21 mouse cellular contexts compared by ENCODE assay signal in genomic region chr12:80069040-80069439, GRCm38 (mm10). TPM values are rescaled to one million over a fixed set of nuclear protein-coding genes. Genes with fewer than 3 reads are reported as not detected.
A peak's percentile ranks its signal among the peaks of the same experiment; 100 is the strongest.
DNase-seq lines count a peak whose midpoint lies in the region; ATAC-seq and TF ChIP-seq lines count a peak whose summit lies in the region.
"Had no signal": no experiment of that assay in that cellular context is flagged by ENCODE, and none has a peak within 500 bp of the region (broad histone marks: within the 10 kb centered on the region; RNA-seq: fewer than 3 reads in every experiment).

No protein-coding gene starts in this region.

- peak; percentile 57 to 66 for DNase-seq in spleen, adult 2 months (ENCODE audit: low read depth in 1 of 2, low spot score in 2 of 2)
- DNase-seq in spleen, postnatal 4 days (ENCODE audit: low spot score in 2 of 2): no peak
- no peak for DNase-seq in MEL (ENCODE audit: low read depth, low spot score)
- no peak for DNase-seq in c-Kit-positive CD71-positive TER-119-positive erythroid progenitor cells, embryonic 14.5 days (ENCODE audit: low spot score)
- no peak for DNase-seq in adrenal gland, postnatal 14 days
- DNase-seq: cerebellum, adult 9-11 months; embryo, embryonic 11 days; gastrocnemius, postnatal 10 days; heart, postnatal 4 days; kidney, adult 2 months; kidney, postnatal 10 days; lung, adult 2 months had no signal

- TF ChIP-seq EP300 in MEL (IDR thresholded peaks at IDR 0.05; ENCODE audit: low read depth in 1 of 2, low read length in 2 of 2): no peak

- no peak for TF ChIP-seq CTCF in spleen, adult 2 months (IDR thresholded peaks at IDR 0.05; ENCODE audit: extremely low read depth, insufficient read depth, insufficient read length, insufficient replicate concordance)
- TF ChIP-seq CTCF in MEL (IDR thresholded peaks at IDR 0.05 in 2 of 3, conservative IDR thresholded peaks at IDR 0.05 in 1 of 3; ENCODE audit: control insufficient read depth in 1 of 3, insufficient read depth in 1 of 3, low read depth in 2 of 3, low read length in 3 of 3, poor library complexity in 1 of 3, severe bottlenecking in 1 of 3): no peak

- no peak for TF ChIP-seq RAD21 in MEL (IDR thresholded peaks at IDR 0.05; ENCODE audit: low read depth, low read length)

- ATAC-seq in inflammation-experienced regulatory T-cells, adult 6 months: peak; percentile 81
- peak; percentile 15; the same call in 1 of the 2 replicates for ATAC-seq in neutrophil, adult 5-6 weeks (ENCODE audit: extremely low read depth, insufficient number of reproducible peaks, low FRiP score, poor library complexity, severe bottlenecking)
- no peak for ATAC-seq in forebrain, embryonic 15.5 days (replicated peaks)
- ATAC-seq: hindbrain, postnatal 0 days; liver, embryonic 12.5 days had no signal

- no peak overlapping the region for H3K9ac ChIP-seq in MEL (ENCODE audit: control insufficient read depth, low read depth, low read length, poor library complexity, severe bottlenecking)
- no peak overlapping the region for H3K9ac ChIP-seq in forebrain, embryonic 15.5 days (replicated peaks)
- H3K9ac ChIP-seq: embryonic facial prominence, embryonic 15.5 days; heart, embryonic 15.5 days; limb, embryonic 12.5 days; liver, embryonic 12.5 days; neural tube, embryonic 13.5 days had no signal

- H3K4me3 ChIP-seq in spleen, adult 2 months (ENCODE audit: extremely low read depth, insufficient read depth, insufficient read length): no peak overlapping the region
- no peak overlapping the region for H3K4me3 ChIP-seq in MEL (ENCODE audit: control insufficient read depth in 1 of 2, insufficient read depth in 1 of 2, low read depth in 2 of 2, low read length in 2 of 2)
- no peak overlapping the region for H3K4me3 ChIP-seq in forebrain, embryonic 15.5 days
- H3K4me3 ChIP-seq: embryonic facial prominence, embryonic 15.5 days; heart, embryonic 15.5 days; limb, embryonic 12.5 days; liver, embryonic 12.5 days; neural tube, embryonic 13.5 days had no signal

- H3K4me2 ChIP-seq in forebrain, embryonic 15.5 days (replicated peaks): no peak overlapping the region
- H3K4me2 ChIP-seq: embryonic facial prominence, embryonic 15.5 days; heart, embryonic 15.5 days; limb, embryonic 12.5 days; liver, embryonic 12.5 days; neural tube, embryonic 13.5 days had no signal

- no peak for TF ChIP-seq POLR2A in spleen, adult 2 months (IDR thresholded peaks at IDR 0.05; ENCODE audit: low read depth, low read length)
- no peak for TF ChIP-seq POLR2A in MEL (IDR thresholded peaks at IDR 0.05; ENCODE audit: control insufficient read depth in 1 of 2, insufficient read depth in 1 of 2, low read depth in 1 of 2, low read length in 2 of 2, poor library complexity in 1 of 2)

- peak overlapping the region; percentile 16; the same call in 1 of the 2 replicates for H3K27ac ChIP-seq in spleen, adult 2 months (ENCODE audit: insufficient read depth, low read length)
- H3K27ac ChIP-seq in MEL (ENCODE audit: control insufficient read depth, low read depth, low read length): no peak overlapping the region
- no peak overlapping the region for H3K27ac ChIP-seq in forebrain, embryonic 15.5 days (replicated peaks)
- H3K27ac ChIP-seq: embryonic facial prominence, embryonic 15.5 days; heart, embryonic 15.5 days; hindbrain, postnatal 0 days; limb, embryonic 12.5 days; liver, embryonic 12.5 days; neural tube, embryonic 13.5 days had no signal

- 25% methylated on average over 3 of the region's 3 CpGs for WGBS in spleen, adult 2 months
- 76% methylated on average over 3 of the region's 3 CpGs for WGBS in forebrain, embryonic 15.5 days

- H3K9me3 ChIP-seq in MEL (replicated peaks; ENCODE audit: insufficient read depth, low read length): no peaks in the 10 kb centered on the region
- no peaks in the 10 kb centered on the region for H3K9me3 ChIP-seq in forebrain, embryonic 15.5 days
- H3K9me3 ChIP-seq: embryonic facial prominence, embryonic 15.5 days; heart, embryonic 15.5 days; limb, embryonic 12.5 days; liver, embryonic 12.5 days; neural tube, embryonic 13.5 days had no signal

- H3K79me2 ChIP-seq in MEL (ENCODE audit: control insufficient read depth, insufficient read depth, low read length, poor library complexity): no peaks in the 10 kb centered on the region

- no peaks in the 10 kb centered on the region for H3K36me3 ChIP-seq in spleen, adult 2 months (ENCODE audit: control insufficient read depth, insufficient read depth, low read length)
- H3K36me3 ChIP-seq in MEL (ENCODE audit: control insufficient read depth in 1 of 2, insufficient read depth in 2 of 2, low read length in 2 of 2): no peaks in the 10 kb centered on the region; a peak in 1 of 4 replicates
- H3K36me3 ChIP-seq in forebrain, embryonic 15.5 days: no peaks in the 10 kb centered on the region
- H3K36me3 ChIP-seq: embryonic facial prominence, embryonic 15.5 days; heart, embryonic 15.5 days; limb, embryonic 12.5 days; liver, embryonic 12.5 days; neural tube, embryonic 13.5 days had no signal

- H3K27me3 ChIP-seq in spleen, adult 2 months (ENCODE audit: control insufficient read depth, insufficient read depth, low read length): no peaks in the 10 kb centered on the region
- peaks cover 0 to 2% of the 10 kb centered on the region in 2 experiments; a peak in 2 of 4 replicates for H3K27me3 ChIP-seq in MEL (ENCODE audit: control insufficient read depth in 1 of 2, insufficient read depth in 2 of 2, low read length in 2 of 2)
- H3K27me3 ChIP-seq in forebrain, embryonic 15.5 days: no peaks in the 10 kb centered on the region
- H3K27me3 ChIP-seq: embryonic facial prominence, embryonic 15.5 days; heart, embryonic 15.5 days; limb, embryonic 12.5 days; neural tube, embryonic 13.5 days had no signal

- H3K4me1 ChIP-seq in spleen, adult 2 months (ENCODE audit: control insufficient read depth, insufficient read depth, insufficient read length): peaks cover 36% of the 10 kb centered on the region; the same call in 1 of the 2 replicates
- H3K4me1 ChIP-seq in MEL (ENCODE audit: control insufficient read depth in 1 of 2, insufficient read depth in 2 of 2, low read length in 2 of 2): peaks cover 0 to 3% of the 10 kb centered on the region in 2 experiments; a peak in 1 of 4 replicates
- peaks cover 22% of the 10 kb centered on the region for H3K4me1 ChIP-seq in forebrain, embryonic 15.5 days

TF ChIP-seq in MEL, 35 proteins besides CTCF, POLR2A, EP300 and RAD21:
- TF ChIP-seq RCOR1 (IDR thresholded peaks at IDR 0.05; ENCODE audit: low read depth, low read length): peak; percentile 48; the same call in 1 of the 2 replicates
- no peak for TF ChIP-seq JUND (IDR thresholded peaks at IDR 0.05; ENCODE audit: low read depth, low read length)
- no peak for TF ChIP-seq ETS1 (IDR thresholded peaks at IDR 0.05; ENCODE audit: low read depth, low read length)
- no peak for TF ChIP-seq CHD2 (IDR thresholded peaks at IDR 0.05; ENCODE audit: low read length)
- no peak for TF ChIP-seq USF1 (IDR thresholded peaks at IDR 0.05; ENCODE audit: low read depth, low read length)
- no peak for TF ChIP-seq TCF12 (IDR thresholded peaks at IDR 0.05; ENCODE audit: low read depth, low read length)
- no peak for TF ChIP-seq SMC3 (IDR thresholded peaks at IDR 0.05; ENCODE audit: low read depth, low read length)
- no peak for TF ChIP-seq UBTF (IDR thresholded peaks at IDR 0.05; ENCODE audit: borderline replicate concordance, insufficient read depth, low read depth, low read length)
- TF ChIP-seq GATA1 (IDR thresholded peaks at IDR 0.05; ENCODE audit: low read depth, low read length): no peak
- 0 out of 2 replicates have a peak, but pooled peaks have one; percentile 31 for TF ChIP-seq BHLHE40 (IDR thresholded peaks at IDR 0.05; ENCODE audit: borderline replicate concordance, low read depth, low read length)
- no peak for TF ChIP-seq MYB (IDR thresholded peaks at IDR 0.05; ENCODE audit: low read depth, low read length)
- no peak for TF ChIP-seq USF2 (IDR thresholded peaks at IDR 0.05; ENCODE audit: borderline replicate concordance in 1 of 2, insufficient read depth in 1 of 2, low read depth in 1 of 2, low read length in 2 of 2)
- TF ChIP-seq ZNF384 (IDR thresholded peaks at IDR 0.05; ENCODE audit: low read depth, low read length): no peak
- TF ChIP-seq POLR2AphosphoS5 (IDR thresholded peaks at IDR 0.05; ENCODE audit: borderline replicate concordance, low read depth, low read length): no peak
- TF ChIP-seq E2F4 (IDR thresholded peaks at IDR 0.05; ENCODE audit: borderline replicate concordance, low read depth, low read length): no peak

RNA-seq across cellular contexts. Expression of gene Zfp36l1, which starts 43.8 kb away (rescaled TPM):
- 251 and 372 TPM in 2 replicates for polyA plus RNA-seq in spleen, adult 2 months (2012; rRNA removed)
- total RNA-seq in MEL (2012; rRNA removed): 1.2 and 1.5 TPM in 2 replicates
- polyA plus RNA-seq in MEL (2012; ENCODE audit: insufficient read depth in 1 of 2, insufficient read length in 2 of 2, low read depth in 1 of 2, low replicate concordance in 2 of 2, missing spikeins in 1 of 2): 10 to 100 TPM in 1 of 2 experiments, not detected in 1; 22.5 TPM
- polyA plus RNA-seq in inflammation-experienced regulatory T-cells, adult 6 months (2017; shearing (Covaris generic)): 100 to 1,000 TPM; 109 to 177 (median 123) TPM
- total RNA-seq in neutrophil, adult 5-6 weeks (2017): 142 and 166 TPM in 2 replicates
- polyA plus RNA-seq in forebrain, embryonic 15.5 days (2015; fragmentation: Nextera tagmentation; extraction: Ambion mirVana): 28.2 and 35.3 TPM in 2 replicates
- total RNA-seq in adrenal gland, postnatal 14 days (2021): 197 and 204 TPM in 2 replicates

Comparison
In these comparisons a context has a peak if more than half of its experiments do, and no peak if none do; other contexts are left out.
1. DNase-seq: peak in spleen, adult 2 months (2 of 2); none in spleen, postnatal 4 days (0 of 2), MEL (single experiment), c-Kit-positive CD71-positive TER-119-positive erythroid progenitor cells, embryonic 14.5 days (single experiment) and adrenal gland, postnatal 14 days (single experiment).